Mouse (Mus musculus) kidney, embryonic 14.5 days (tissue): ENCODE data around the gene Mndal. TPM values are rescaled to one million over a fixed set of nuclear protein-coding genes. Genes with fewer than 3 reads are reported as not detected.
"Not testable (repeated sequence)": the region's sequence is repeated elsewhere in the genome, so short reads cannot be mapped to it uniquely, and the experiment has no call there.

ENCODE experiments used
- ATAC-seq: fragments of 200-750 bp; cut with Nextera tagmentation; 2 replicates; pipeline ENCODE4 v1.8.0; 2017; ENCODE audit warnings: moderate number of reproducible peaks, mild to moderate bottlenecking, moderate TSS enrichment, moderate library complexity; ENCODE audit not compliant: low FRiP score, low TSS enrichment
- H3K27ac ChIP-seq: fragments of 300-500 bp; sonication (generic); 2 replicates; pipeline ENCODE4 v1.5.1; 2014; ENCODE audit warnings: low read depth, mild to moderate bottlenecking, low read length, moderate library complexity, mixed read lengths
- H3K27me3 ChIP-seq: fragments of 300-500 bp; sonication (generic); 2 replicates; pipeline ENCODE4 v1.6.1; 2014; ENCODE audit warnings: mild to moderate bottlenecking, low read length; ENCODE audit not compliant: control insufficient read depth, insufficient read depth
- H3K36me3 ChIP-seq: fragments of 300-500 bp; sonication (generic); 2 replicates; pipeline ENCODE4 v1.6.1; 2014; ENCODE audit warnings: low read length, mixed read lengths; ENCODE audit not compliant: control insufficient read depth, insufficient read depth
- H3K4me1 ChIP-seq: fragments of 300-500 bp; sonication (generic); 2 replicates; pipeline ENCODE4 v1.6.1; 2014; ENCODE audit warnings: low read length, mixed read lengths; ENCODE audit not compliant: control insufficient read depth, insufficient read depth
- H3K4me2 ChIP-seq: fragments of 300-500 bp; sonication (generic); replicated peaks from 2 replicates; pipeline ENCODE4 v1.6.1; 2014; ENCODE audit warnings: low read depth, mild to moderate bottlenecking, low read length
- H3K4me3 ChIP-seq: fragments of 300-500 bp; sonication (generic); 2 replicates; pipeline ENCODE4 v1.5.1; 2014; ENCODE audit warnings: mild to moderate bottlenecking, low read length
- H3K9ac ChIP-seq: fragments of 300-500 bp; sonication (generic); 2 replicates; pipeline ENCODE4 v1.6.1; 2014; ENCODE audit warnings: low read depth, mild to moderate bottlenecking, low read length, moderate library complexity
- H3K9me3 ChIP-seq: fragments of 300-500 bp; sonication (generic); 2 replicates; pipeline ENCODE4 v1.6.1; 2016; ENCODE audit warnings: low read length; ENCODE audit not compliant: control insufficient read depth
- WGBS: fragments of 180-500 bp; shearing (Covaris S2); extraction: QIAGEN DNeasy Blood & Tissue Kit; methylation state at CpG from one replicate; pipeline ENCODE4 v1.1.7; 2014; 5-methylcytosine and 5-hydroxymethylcytosine counted together
- polyA plus RNA-seq: library from polyadenylated mRNA; unstranded; fragments of >200 nt; fragmentation: Nextera tagmentation; extraction: Ambion mirVana; gene quantifications from 2 replicates; pipeline ENCODE4 v1.2.1, GENCODE M21; 2014

The Mndal gene
- polyA plus RNA-seq, 1 experiment from 2014 or later = 1.8 TPM

GRCm38 (mm10) chr1:173868586-173868985 is 73.7 kb downstream of the Mndal start:
- H3K27me3 ChIP-seq, H3K9me3 ChIP-seq, H3K4me1 ChIP-seq, H3K9ac ChIP-seq, H3K4me3 ChIP-seq, H3K27ac ChIP-seq, H3K4me2 ChIP-seq, H3K36me3 ChIP-seq, ATAC-seq: not testable (repeated sequence)
- 91% methylated on average over 1 of the region's 1 CpGs for WGBS

GRCm38 (mm10) chr1:173866504-173866903 is 75.8 kb downstream of the Mndal start:
- Histone ChIP-seq H3K4me3 (no peak overlapping the region), H3K4me2 (no peak overlapping the region), H3K27me3 (no peaks in the 10 kb centered on the region), H3K9me3 (no peaks in the 10 kb centered on the region), H3K27ac (no peak overlapping the region), H3K9ac (no peak overlapping the region), H3K36me3 (no peaks in the 10 kb centered on the region), H3K4me1 (no peaks in the 10 kb centered on the region)
- ATAC-seq = no peak
- 87% methylated on average over 12 of the region's 12 CpGs for WGBS

- H3K4me2 ChIP-seq, H3K9ac ChIP-seq, H3K4me3 ChIP-seq, H3K4me1 ChIP-seq, H3K27ac ChIP-seq, H3K27me3 ChIP-seq, H3K9me3 ChIP-seq, H3K36me3 ChIP-seq, ATAC-seq: not testable (repeated sequence)
These were observed 88.6 kb downstream of the Mndal start for GRCm38 (mm10) chr1:173853711-173854110.

- H3K4me3 ChIP-seq, H3K36me3 ChIP-seq, H3K4me2 ChIP-seq, H3K9me3 ChIP-seq, H3K4me1 ChIP-seq, ATAC-seq, H3K27ac ChIP-seq, H3K27me3 ChIP-seq, H3K9ac ChIP-seq: not testable (repeated sequence)
- WGBS = 52% methylated on average over 4 of the region's 4 CpGs
These were observed 89.4 kb downstream of the Mndal start for GRCm38 (mm10) chr1:173852853-173853252.

GRCm38 (mm10) chr1:173846193-173846592 is 96.1 kb downstream of the Mndal start:
- H3K27ac ChIP-seq, H3K4me1 ChIP-seq, ATAC-seq, H3K9me3 ChIP-seq, H3K9ac ChIP-seq, H3K4me3 ChIP-seq, H3K36me3 ChIP-seq, H3K4me2 ChIP-seq, H3K27me3 ChIP-seq: not testable (repeated sequence)
- 82% methylated on average over 4 of the region's 4 CpGs for WGBS

- H3K36me3 ChIP-seq = no peaks in the 10 kb centered on the region
- no peaks in the 10 kb centered on the region for H3K27me3 ChIP-seq
- WGBS = 87% methylated on average over 1 of the region's 1 CpGs
- no peak overlapping the region for H3K27ac ChIP-seq
- H3K4me3 ChIP-seq = no peak overlapping the region
- H3K9me3 ChIP-seq = no peaks in the 10 kb centered on the region
- ATAC-seq = no peak
- H3K9ac ChIP-seq = no peak overlapping the region
- H3K4me1 ChIP-seq = no peaks in the 10 kb centered on the region
- H3K4me2 ChIP-seq = no peak overlapping the region
These were observed 97.5 kb downstream of the Mndal start for GRCm38 (mm10) chr1:173844754-173845153.

- not testable (repeated sequence) for H3K4me1 ChIP-seq, H3K27me3 ChIP-seq, H3K4me2 ChIP-seq, ATAC-seq, H3K27ac ChIP-seq, H3K4me3 ChIP-seq, H3K36me3 ChIP-seq, H3K9ac ChIP-seq, H3K9me3 ChIP-seq
- 17% methylated on average over 2 of the region's 2 CpGs for WGBS
These were observed 120.8 kb downstream of the Mndal start for GRCm38 (mm10) chr1:173821481-173821803.

- H3K9ac ChIP-seq, H3K4me3 ChIP-seq, H3K27ac ChIP-seq, H3K4me2 ChIP-seq, ATAC-seq, H3K9me3 ChIP-seq, H3K4me1 ChIP-seq, H3K36me3 ChIP-seq, H3K27me3 ChIP-seq: not testable (repeated sequence)
- WGBS = 57% methylated on average over 2 of the region's 2 CpGs
These were observed 121.4 kb downstream of the Mndal start for GRCm38 (mm10) chr1:173820794-173821480.

GRCm38 (mm10) chr1:173809294-173809693 is 133.0 kb downstream of the Mndal start:
- not testable (repeated sequence) for H3K9ac ChIP-seq, H3K9me3 ChIP-seq, H3K27ac ChIP-seq, H3K4me2 ChIP-seq, H3K4me3 ChIP-seq, ATAC-seq, H3K4me1 ChIP-seq, H3K27me3 ChIP-seq, H3K36me3 ChIP-seq
- WGBS = 86% methylated on average over 2 of the region's 2 CpGs
